Mouse (Mus musculus): ENCODE results near the gene Rap1a. TPM values are rescaled to one million over a fixed set of nuclear protein-coding genes. Genes with fewer than 3 reads are reported as not detected.
"Not testable (repeated sequence)": the region's sequence is repeated elsewhere in the genome, so short reads cannot be mapped to it uniquely, and the experiment has no call there.

The Rap1a gene
- polyA plus RNA-seq, 1 experiment from 2014 or later = 88.2 TPM

- Histone ChIP-seq H3K9ac (replicated peaks) (no peak overlapping the region), H3K27ac (replicated peaks) (no peak overlapping the region), H3K9me3 (replicated peaks) (no peaks in the 10 kb centered on the region), H3K27me3 (replicated peaks) (peaks cover 33% of the 10 kb centered on the region), H3K36me3 (no peaks in the 10 kb centered on the region), H3K4me1 (peaks cover 35% of the 10 kb centered on the region), H3K4me2 (peak overlapping the region; percentile 98), H3K4me3 (replicated peaks) (no peak overlapping the region)
- WGBS = 29% methylated on average over 7 of the region's 7 CpGs
- ATAC-seq (ENCODE audit: low FRiP score) = no peak
Observed at GRCm38 (mm10) chr3:105707590-105707989, 93.5 kb downstream of the Rap1a start.

GRCm38 (mm10) chr3:105706366-105707020 is 94.6 kb downstream of the Rap1a start:
- peaks cover 38% of the 10 kb centered on the region for H3K27me3 ChIP-seq (replicated peaks)
- peak overlapping the region; percentile 52 for H3K27ac ChIP-seq (replicated peaks)
- peak overlapping the region; percentile 50 for H3K4me3 ChIP-seq (replicated peaks)
- no peaks in the 10 kb centered on the region for H3K9me3 ChIP-seq (replicated peaks)
- peak overlapping the region; percentile 98 for H3K4me2 ChIP-seq
- no peak for ATAC-seq (ENCODE audit: low FRiP score)
- H3K36me3 ChIP-seq = no peaks in the 10 kb centered on the region
- no peak overlapping the region; the same call in 1 of the 2 replicates for H3K9ac ChIP-seq (replicated peaks)
- H3K4me1 ChIP-seq = peaks cover 35% of the 10 kb centered on the region
- 34% methylated on average over 4 of the region's 4 CpGs for WGBS

GRCm38 (mm10) chr3:105705561-105705960 is 95.6 kb downstream of the Rap1a start:
- no peak for ATAC-seq (ENCODE audit: low FRiP score)
- Histone ChIP-seq H3K4me3 (replicated peaks) (peak overlapping the region; percentile 50), H3K9me3 (replicated peaks) (no peaks in the 10 kb centered on the region), H3K27ac (replicated peaks) (peak overlapping the region; percentile 69), H3K36me3 (no peaks in the 10 kb centered on the region), H3K27me3 (replicated peaks) (peaks cover 38% of the 10 kb centered on the region), H3K9ac (replicated peaks) (peak overlapping the region; percentile 49), H3K4me1 (peaks cover 33% of the 10 kb centered on the region), H3K4me2 (peak overlapping the region; percentile 98)
- 23% methylated on average over 3 of the region's 3 CpGs for WGBS

GRCm38 (mm10) chr3:105705061-105705549 is 96.0 kb downstream of the Rap1a start:
- peak overlapping the region; percentile 49 for H3K9ac ChIP-seq (replicated peaks)
- under 1% methylated on average over 28 of the region's 28 CpGs for WGBS
- H3K4me2 ChIP-seq = peak overlapping the region; percentile 98
- peaks cover 31% of the 10 kb centered on the region for H3K4me1 ChIP-seq
- no peaks in the 10 kb centered on the region for H3K36me3 ChIP-seq
- H3K9me3 ChIP-seq (replicated peaks) = no peaks in the 10 kb centered on the region
- peak overlapping the region; percentile 50 for H3K4me3 ChIP-seq (replicated peaks)
- peak; percentile 58 for ATAC-seq (ENCODE audit: low FRiP score)
- H3K27me3 ChIP-seq (replicated peaks) = peaks cover 38% of the 10 kb centered on the region
- peak overlapping the region; percentile 69 for H3K27ac ChIP-seq (replicated peaks)

- ATAC-seq (ENCODE audit: low FRiP score) = peak; percentile 94
- H3K4me1 ChIP-seq = peaks cover 31% of the 10 kb centered on the region
- peaks cover 38% of the 10 kb centered on the region for H3K27me3 ChIP-seq (replicated peaks)
- no peaks in the 10 kb centered on the region for H3K9me3 ChIP-seq (replicated peaks)
- no peaks in the 10 kb centered on the region for H3K36me3 ChIP-seq
- H3K27ac ChIP-seq (replicated peaks) = peak within 1 kb of the TSS; percentile 69
- peak within 1 kb of the TSS; percentile 50 for H3K4me3 ChIP-seq (replicated peaks)
- peak within 1 kb of the TSS; percentile 98 for H3K4me2 ChIP-seq
- WGBS = 3% methylated on average over 38 of the region's 43 CpGs
- H3K9ac ChIP-seq (replicated peaks) = peak within 1 kb of the TSS; percentile 49
Observed at GRCm38 (mm10) chr3:105704031-105705008, 96.8 kb downstream of the Rap1a start, which contains the start of gene Inka2. TSS of gene Inka2 (plus strand) at chr3:105704599.

GRCm38 (mm10) chr3:105703571-105703970 is 97.6 kb downstream of the Rap1a start:
- Histone ChIP-seq H3K27me3 (replicated peaks) (peaks cover 38% of the 10 kb centered on the region), H3K4me1 (peaks cover 31% of the 10 kb centered on the region), H3K36me3 (no peaks in the 10 kb centered on the region), H3K4me2 (peak overlapping the region; percentile 98), H3K9me3 (replicated peaks) (no peaks in the 10 kb centered on the region), H3K4me3 (replicated peaks) (no peak overlapping the region), H3K27ac (replicated peaks) (no peak overlapping the region), H3K9ac (replicated peaks) (no peak overlapping the region)
- no peak for ATAC-seq (ENCODE audit: low FRiP score)
- 52% methylated on average over 6 of the region's 6 CpGs for WGBS

GRCm38 (mm10) chr3:105701399-105701798 is 99.7 kb downstream of the Rap1a start:
- WGBS = 69% methylated on average over 5 of the region's 5 CpGs
- Histone ChIP-seq H3K9me3 (replicated peaks) (no peaks in the 10 kb centered on the region), H3K9ac (replicated peaks) (no peak overlapping the region), H3K4me2 (no peak overlapping the region), H3K36me3 (no peaks in the 10 kb centered on the region), H3K4me1 (peaks cover 33% of the 10 kb centered on the region), H3K27me3 (replicated peaks) (peaks cover 24% of the 10 kb centered on the region), H3K27ac (replicated peaks) (no peak overlapping the region), H3K4me3 (replicated peaks) (no peak overlapping the region)
- no peak for ATAC-seq (ENCODE audit: low FRiP score)

- 53% methylated on average over 1 of the region's 1 CpGs for WGBS
- H3K4me2 ChIP-seq; H3K9ac ChIP-seq (replicated peaks); H3K9me3 ChIP-seq (replicated peaks); H3K4me3 ChIP-seq (replicated peaks); H3K36me3 ChIP-seq; H3K27ac ChIP-seq (replicated peaks); ATAC-seq (ENCODE audit: low FRiP score): not testable (repeated sequence)
- H3K4me1 ChIP-seq = peaks cover 36% of the 10 kb centered on the region
- peaks cover 18% of the 10 kb centered on the region; the same call in 1 of the 2 replicates for H3K27me3 ChIP-seq (replicated peaks)
Observed at GRCm38 (mm10) chr3:105700786-105701185, 100.3 kb downstream of the Rap1a start.

GRCm38 (mm10) chr3:105699241-105699933 is 101.7 kb downstream of the Rap1a start:
- ATAC-seq (ENCODE audit: low FRiP score) = no peak

GRCm38 (mm10) chr3:105698311-105698710 is 102.8 kb downstream of the Rap1a start:
- peaks cover 16% of the 10 kb centered on the region; the same call in 1 of the 2 replicates for H3K27me3 ChIP-seq (replicated peaks)
- H3K36me3 ChIP-seq = no peaks in the 10 kb centered on the region
- WGBS = 94% methylated on average over 1 of the region's 1 CpGs
- H3K9me3 ChIP-seq (replicated peaks) = no peaks in the 10 kb centered on the region
- no peak overlapping the region for H3K27ac ChIP-seq (replicated peaks)
- ATAC-seq (ENCODE audit: low FRiP score) = no peak
- no peak overlapping the region for H3K4me2 ChIP-seq
- H3K4me3 ChIP-seq (replicated peaks) = no peak overlapping the region
- peaks cover 19% of the 10 kb centered on the region for H3K4me1 ChIP-seq
- no peak overlapping the region for H3K9ac ChIP-seq (replicated peaks)

More at GRCm38 (mm10) chr3:105699241-105699933, 101.7 kb downstream of the Rap1a start:
- H3K36me3 ChIP-seq = no peaks in the 10 kb centered on the region
- H3K27ac ChIP-seq (replicated peaks) = no peak overlapping the region
- H3K4me3 ChIP-seq (replicated peaks) = no peak overlapping the region
- H3K9me3 ChIP-seq (replicated peaks) = no peaks in the 10 kb centered on the region
- no peak overlapping the region for H3K9ac ChIP-seq (replicated peaks)
- no peak overlapping the region for H3K4me2 ChIP-seq
- WGBS = 64% methylated on average over 3 of the region's 3 CpGs
- peaks cover 28% of the 10 kb centered on the region for H3K4me1 ChIP-seq
- peaks cover 16% of the 10 kb centered on the region; the same call in 1 of the 2 replicates for H3K27me3 ChIP-seq (replicated peaks)

GRCm38 (mm10) chr3:105697148-105697441 is 104.0 kb downstream of the Rap1a start:
- no peaks in the 10 kb centered on the region for H3K36me3 ChIP-seq
- no peak overlapping the region for H3K4me3 ChIP-seq (replicated peaks)
- H3K9ac ChIP-seq (replicated peaks) = no peak overlapping the region
- no peak for ATAC-seq (ENCODE audit: low FRiP score)
- no peak overlapping the region for H3K27ac ChIP-seq (replicated peaks)
- no peaks in the 10 kb centered on the region for H3K9me3 ChIP-seq (replicated peaks)
- 70% methylated on average over 5 of the region's 5 CpGs for WGBS
- 0 out of 2 replicates have a peak, but pooled peaks cover 4% of the 10 kb centered on the region for H3K27me3 ChIP-seq (replicated peaks)
- peaks cover 19% of the 10 kb centered on the region for H3K4me1 ChIP-seq
- no peak overlapping the region for H3K4me2 ChIP-seq
